Mouse (Mus musculus) liver, embryonic 16.5 days (tissue): Measurements from ENCODE around the gene Epha8. TPM values are rescaled to one million over a fixed set of nuclear protein-coding genes. Genes with fewer than 3 reads are reported as not detected.
A peak's percentile ranks its signal among the peaks of the same experiment; 100 is the strongest.

Source experiments
- ATAC-seq: fragments of 200-750 bp; cut with Nextera tagmentation; 2 replicates; pipeline ENCODE4 v1.8.0; 2017; ENCODE audit warnings: low read depth, mild to moderate bottlenecking, moderate number of reproducible peaks, moderate library complexity
- H3K27ac ChIP-seq: fragments of 300-500 bp; sonication (generic); 2 replicates; pipeline ENCODE4 v1.5.1; 2014; ENCODE audit warnings: mild to moderate bottlenecking, low read length
- H3K27me3 ChIP-seq: fragments of 300-500 bp; sonication (generic); 2 replicates; pipeline ENCODE4 v1.6.1; 2014; ENCODE audit warnings: low read depth, low read length, mixed read lengths; ENCODE audit not compliant: control insufficient read depth, insufficient read depth
- H3K36me3 ChIP-seq: fragments of 300-500 bp; sonication (generic); 2 replicates; pipeline ENCODE4 v1.6.1; 2014; ENCODE audit warnings: mild to moderate bottlenecking; ENCODE audit not compliant: control insufficient read depth, insufficient read depth
- H3K4me1 ChIP-seq: fragments of 300-500 bp; sonication (generic); 2 replicates; pipeline ENCODE4 v1.6.1; 2014; ENCODE audit warnings: low read depth, low read length, mixed read lengths; ENCODE audit not compliant: control insufficient read depth
- H3K4me2 ChIP-seq: fragments of 300-500 bp; sonication (generic); 2 replicates; pipeline ENCODE4 v1.6.1; 2014; ENCODE audit warnings: low read depth, low read length, mixed read lengths
- H3K4me3 ChIP-seq: fragments of 300-500 bp; sonication (generic); 2 replicates; pipeline ENCODE4 v1.5.1; 2014; ENCODE audit warnings: low read depth, mild to moderate bottlenecking, low read length
- H3K9ac ChIP-seq: fragments of 300-500 bp; sonication (generic); 2 replicates; pipeline ENCODE4 v1.6.1; 2014; ENCODE audit warnings: low read depth, low read length
- H3K9me3 ChIP-seq: fragments of 300-500 bp; sonication (generic); replicated peaks from 2 replicates; pipeline ENCODE4 v1.6.1; 2016; ENCODE audit warnings: low read length; ENCODE audit not compliant: control insufficient read depth
- WGBS: fragments of 180-500 bp; shearing (Covaris S2); extraction: QIAGEN DNeasy Blood & Tissue Kit; methylation state at CpG from one replicate; pipeline ENCODE4 v1.1.7; 2014; ENCODE audit not compliant: insufficient replicate concordance; 5-methylcytosine and 5-hydroxymethylcytosine counted together
- polyA plus RNA-seq: library from polyadenylated mRNA; unstranded; fragments of >200 nt; fragmentation: Nextera tagmentation; extraction: Ambion mirVana; gene quantifications from 2 replicates; pipeline ENCODE4 v1.2.1, GENCODE M21; 2015

Gene Epha8
- 0.28 and 0.46 TPM in 2 replicates for polyA plus RNA-seq

- Histone ChIP-seq H3K27me3 (peaks cover 62% of the 10 kb centered on the region), H3K36me3 (no peaks in the 10 kb centered on the region), H3K4me2 (0 out of 2 replicates have a peak within 1 kb of the TSS, but pooled peaks have one; percentile 6), H3K4me3 (peak within 1 kb of the TSS; percentile 13; the same call in 1 of the 2 replicates), H3K9me3 (no peaks in the 10 kb centered on the region), H3K9ac (no peak within 1 kb of the TSS), H3K4me1 (no peaks in the 10 kb centered on the region; the same call in 1 of the 2 replicates), H3K27ac (no peak within 1 kb of the TSS)
- ATAC-seq = no peak
- under 1% methylated on average over 52 of the region's 75 CpGs for WGBS
Measured at GRCm38 (mm10) chr4:136956751-136957446, at the start of gene Epha8. Gene Epha8, minus strand, starts transcription at chr4:136956816.

DNA sequence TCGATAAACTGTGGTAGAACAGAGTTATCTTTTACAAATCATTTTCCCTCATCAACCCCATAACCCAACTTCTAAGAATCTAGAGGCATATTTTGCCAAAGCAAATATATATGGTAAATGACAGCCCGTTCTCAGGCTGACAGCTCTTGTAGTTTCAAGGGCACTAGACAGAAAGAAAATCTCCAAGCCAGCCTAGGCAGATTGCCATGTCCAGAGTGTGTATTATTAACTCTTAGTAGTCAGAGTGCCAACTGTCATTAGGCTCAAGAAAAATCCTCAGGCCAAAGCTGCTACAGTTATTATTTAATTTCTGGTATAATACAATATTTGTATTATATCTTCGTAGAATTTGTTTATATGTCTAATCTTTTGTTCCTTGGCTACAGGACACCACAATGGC is 45.2 kb upstream of the Epha8 start:
- Histone ChIP-seq H3K27me3 (no peaks in the 10 kb centered on the region), H3K4me3 (no peak overlapping the region), H3K4me1 (no peaks in the 10 kb centered on the region), H3K9ac (no peak overlapping the region), H3K9me3 (no peaks in the 10 kb centered on the region), H3K4me2 (no peak overlapping the region), H3K27ac (no peak overlapping the region), H3K36me3 (no peaks in the 10 kb centered on the region)
- 74% methylated on average over 3 of the region's 3 CpGs for WGBS
- ATAC-seq = no peak

DNA sequence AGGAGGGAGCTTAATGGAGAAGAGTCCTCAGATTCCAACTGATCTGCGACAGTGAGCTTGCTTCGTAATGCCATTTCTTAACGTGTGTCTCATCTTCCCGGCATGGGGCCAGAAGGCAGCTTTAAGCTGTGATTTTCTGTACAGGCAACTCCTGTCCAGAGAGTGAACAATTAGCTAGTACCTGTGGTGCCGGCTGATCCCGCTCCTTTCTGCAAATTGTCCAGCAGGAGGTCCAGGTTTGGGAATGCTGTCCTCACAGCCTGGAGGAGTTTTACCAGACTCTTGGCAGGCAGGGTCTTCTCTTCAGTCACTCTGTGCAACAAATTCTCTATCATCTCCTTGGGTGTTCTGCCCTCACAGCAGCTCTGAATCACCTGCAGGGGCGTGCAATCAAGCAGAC is 44.4 kb upstream of the Epha8 start:
- 82% methylated on average over 7 of the region's 7 CpGs for WGBS
- no peak for ATAC-seq
- Histone ChIP-seq H3K9ac (no peak overlapping the region), H3K27ac (no peak overlapping the region), H3K4me3 (no peak overlapping the region), H3K4me1 (no peaks in the 10 kb centered on the region), H3K27me3 (no peaks in the 10 kb centered on the region), H3K9me3 (no peaks in the 10 kb centered on the region), H3K36me3 (no peaks in the 10 kb centered on the region), H3K4me2 (no peak overlapping the region)

GRCm38 (mm10) chr4:136998371-136998770 is 41.8 kb upstream of the Epha8 start:
- 65% methylated on average over 7 of the region's 7 CpGs for WGBS
- H3K36me3 ChIP-seq = no peaks in the 10 kb centered on the region

GRCm38 (mm10) chr4:136997723-136998345 is 41.2 kb upstream of the Epha8 start:
- H3K9me3 ChIP-seq = no peaks in the 10 kb centered on the region
- H3K36me3 ChIP-seq = no peaks in the 10 kb centered on the region
- H3K27ac ChIP-seq = no peak overlapping the region
- 82% methylated on average over 12 of the region's 12 CpGs for WGBS
- H3K4me1 ChIP-seq = no peaks in the 10 kb centered on the region
- H3K9ac ChIP-seq = no peak overlapping the region
- no peak for ATAC-seq
- H3K4me3 ChIP-seq = no peak overlapping the region
- H3K4me2 ChIP-seq = no peak overlapping the region
- no peaks in the 10 kb centered on the region for H3K27me3 ChIP-seq

More at GRCm38 (mm10) chr4:136998371-136998770, 41.8 kb upstream of the Epha8 start:
- no peak overlapping the region for H3K4me3 ChIP-seq
- H3K27me3 ChIP-seq = no peaks in the 10 kb centered on the region
- H3K4me2 ChIP-seq = no peak overlapping the region
- no peaks in the 10 kb centered on the region for H3K9me3 ChIP-seq
- no peak for ATAC-seq
- no peaks in the 10 kb centered on the region for H3K4me1 ChIP-seq
- H3K9ac ChIP-seq = no peak overlapping the region
- no peak overlapping the region for H3K27ac ChIP-seq

GRCm38 (mm10) chr4:136996933-136997332 is 40.3 kb upstream of the Epha8 start:
- Histone ChIP-seq H3K27ac (no peak overlapping the region), H3K27me3 (no peaks in the 10 kb centered on the region), H3K9ac (no peak overlapping the region), H3K9me3 (no peaks in the 10 kb centered on the region), H3K4me1 (no peaks in the 10 kb centered on the region), H3K4me3 (no peak overlapping the region), H3K4me2 (no peak overlapping the region), H3K36me3 (no peaks in the 10 kb centered on the region)
- ATAC-seq = no peak
- 66% methylated on average over 7 of the region's 7 CpGs for WGBS

- no peaks in the 10 kb centered on the region for H3K27me3 ChIP-seq
- 79% methylated on average over 14 of the region's 14 CpGs for whole genome bisulfite sequencing
- H3K9ac ChIP-seq = no peak overlapping the region
- no peaks in the 10 kb centered on the region for H3K4me1 ChIP-seq
- H3K27ac ChIP-seq = no peak overlapping the region
- H3K4me2 ChIP-seq = no peak overlapping the region
- no peak overlapping the region for H3K4me3 ChIP-seq
- no peak for ATAC-seq
- no peaks in the 10 kb centered on the region for H3K9me3 ChIP-seq
- H3K36me3 ChIP-seq = no peaks in the 10 kb centered on the region
Measured at GRCm38 (mm10) chr4:136995361-136995760, 38.7 kb upstream of the Epha8 start.

GRCm38 (mm10) chr4:136981993-136982695 is 25.5 kb upstream of the Epha8 start:
- no peaks in the 10 kb centered on the region for H3K9me3 ChIP-seq
- no peaks in the 10 kb centered on the region for H3K36me3 ChIP-seq
- H3K27ac ChIP-seq = no peak overlapping the region
- 63% methylated on average over 9 of the region's 9 CpGs for WGBS
- no peak overlapping the region for H3K4me3 ChIP-seq
- H3K4me1 ChIP-seq = no peaks in the 10 kb centered on the region
- no peak overlapping the region for H3K9ac ChIP-seq
- H3K4me2 ChIP-seq = no peak overlapping the region
- no peak for ATAC-seq
- 0 out of 2 replicates have a peak, but pooled peaks cover 2% of the 10 kb centered on the region for H3K27me3 ChIP-seq

DNA sequence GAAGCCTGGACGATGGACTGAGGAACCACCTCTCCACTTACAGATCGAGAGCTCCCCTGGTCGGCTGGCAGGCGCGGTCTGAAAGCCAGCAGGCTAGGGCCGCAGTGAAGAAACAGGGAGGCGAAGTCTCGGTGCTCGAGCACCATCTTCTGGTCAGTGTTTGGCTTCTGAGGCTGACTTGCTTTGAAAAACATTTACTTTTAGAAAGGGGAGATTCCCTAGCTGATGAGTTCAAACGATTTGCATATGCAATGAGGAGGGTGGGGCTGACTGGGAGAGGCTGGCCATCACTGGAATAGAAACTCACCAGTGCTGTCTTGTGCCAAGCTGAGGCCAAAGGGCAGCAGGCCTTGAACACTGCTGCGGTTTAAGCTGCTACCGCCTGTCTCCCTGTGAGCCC is 24.7 kb upstream of the Epha8 start:
- peak; percentile 43 for ATAC-seq
- Histone ChIP-seq H3K9ac (no peak overlapping the region), H3K27ac (no peak overlapping the region), H3K9me3 (no peaks in the 10 kb centered on the region), H3K4me1 (no peaks in the 10 kb centered on the region), H3K4me3 (no peak overlapping the region), H3K36me3 (no peaks in the 10 kb centered on the region), H3K4me2 (no peak overlapping the region), H3K27me3 (0 out of 2 replicates have a peak, but pooled peaks cover 2% of the 10 kb centered on the region)
- 45% methylated on average over 12 of the region's 12 CpGs for WGBS
